Mouse (Mus musculus): ENCODE data around the gene Erc1. TPM values are rescaled to one million over a fixed set of nuclear protein-coding genes. Genes with fewer than 3 reads are reported as not detected.

Erc1 gene
- polyA plus RNA-seq, 1 experiment from 2014 or later: 43.2 TPM

Other genes starting within 250 kb of the Erc1 start
- 29.7 and 30.4 TPM in 2 replicates for gene Rad52, start 54.5 kb upstream of the Erc1 start, polyA plus RNA-seq (2015; fragmentation: Nextera tagmentation; extraction: Ambion mirVana)
- gene Wnk1, start 190.5 kb upstream of the Erc1 start, polyA plus RNA-seq (2015; fragmentation: Nextera tagmentation; extraction: Ambion mirVana): 40.4 and 53.9 TPM in 2 replicates
- gene Ninj2, start 245.2 kb upstream of the Erc1 start, polyA plus RNA-seq (2015; fragmentation: Nextera tagmentation; extraction: Ambion mirVana): not detected in 2 replicates